Mouse (Mus musculus) MEL (cell line): ENCODE data around the gene Znrf4. TPM values are rescaled to one million over a fixed set of nuclear protein-coding genes. Genes with fewer than 3 reads are reported as not detected.

Experiments used
- DNase-seq: peaks from one replicate; pipeline ENCODE4 v3.0.0; 2011; ENCODE audit warnings: low read depth, low spot score
- H3K27ac ChIP-seq: 2 replicates; pipeline ENCODE4 v1.5.1; 2012; ENCODE audit warnings: low read depth, mild to moderate bottlenecking, control low read depth, low read length, moderate library complexity; ENCODE audit not compliant: control insufficient read depth
- H3K27me3 ChIP-seq, 2 experiments: fragments of 150-350 bp in 1 of 2; sonication (generic) in 1 of 2; 2 replicates each; pipeline ENCODE4 v1.6.1; 2012; ENCODE audit warnings: low read length in 2 of 2, mild to moderate bottlenecking in 2 of 2, improper control_type of control experiment in 1 of 2, moderate library complexity in 1 of 2; ENCODE audit not compliant: insufficient read depth in 2 of 2, control insufficient read depth in 1 of 2
- H3K36me3 ChIP-seq, 2 experiments: 2 replicates each; pipeline ENCODE4 v1.6.1; 2012 to 2014; ENCODE audit warnings: low read length in 2 of 2, improper control_type of control experiment in 1 of 2, inconsistent platforms in 1 of 2, mild to moderate bottlenecking in 1 of 2; ENCODE audit not compliant: insufficient read depth in 2 of 2, control insufficient read depth in 1 of 2
- H3K4me1 ChIP-seq, 2 experiments: fragments of 150-350 bp in 1 of 2; sonication (generic) in 1 of 2; 2 replicates each; pipeline ENCODE4 v1.6.1; 2012; ENCODE audit warnings: low read length in 2 of 2, improper control_type of control experiment in 1 of 2, mild to moderate bottlenecking in 1 of 2; ENCODE audit not compliant: insufficient read depth in 2 of 2, control insufficient read depth in 1 of 2
- H3K4me3 ChIP-seq, 2 experiments: fragments of 150-350 bp in 1 of 2; sonication (generic) in 1 of 2; 2 replicates each; pipeline ENCODE4 v1.5.1; 2012; ENCODE audit warnings: low read depth in 2 of 2, low read length in 2 of 2, mild to moderate bottlenecking in 2 of 2, moderate library complexity in 2 of 2, control low read depth in 1 of 2, improper control_type of control experiment in 1 of 2; ENCODE audit not compliant: control insufficient read depth in 1 of 2, insufficient read depth in 1 of 2
- H3K79me2 ChIP-seq: 2 replicates; pipeline ENCODE4 v1.6.1; 2012; ENCODE audit warnings: mild to moderate bottlenecking, low read length, moderate library complexity; ENCODE audit not compliant: control insufficient read depth, poor library complexity, insufficient read depth
- H3K9ac ChIP-seq: 2 replicates; pipeline ENCODE4 v1.6.1; 2012; ENCODE audit warnings: low read depth, mild to moderate bottlenecking, control low read depth, low read length, moderate library complexity; ENCODE audit not compliant: control insufficient read depth, poor library complexity, severe bottlenecking
- H3K9me3 ChIP-seq: fragments of 150-350 bp; sonication (generic); replicated peaks from 2 replicates; pipeline ENCODE4 v1.6.1; 2012; ENCODE audit warnings: mild to moderate bottlenecking, low read length, improper control_type of control experiment, moderate library complexity; ENCODE audit not compliant: insufficient read depth
- BHLHE40 ChIP-seq: IDR thresholded peaks from 2 replicates; pipeline ENCODE4 v1.6.1; 2012; ENCODE audit warnings: low read depth, mild to moderate bottlenecking, inconsistent platforms, low read length, improper control_type of control experiment, borderline replicate concordance
- CHD1 ChIP-seq: IDR thresholded peaks from 2 replicates; pipeline ENCODE4 v1.6.1; 2012; ENCODE audit warnings: low read depth, mild to moderate bottlenecking, inconsistent platforms, low read length, improper control_type of control experiment
- CHD2 ChIP-seq: IDR thresholded peaks from 2 replicates; pipeline ENCODE4 v1.6.1; 2011; ENCODE audit warnings: low read length, improper control_type of control experiment
- E2F4 ChIP-seq: IDR thresholded peaks from 2 replicates; pipeline ENCODE4 v1.6.1; 2011; ENCODE audit warnings: low read depth, low read length, improper control_type of control experiment, borderline replicate concordance
- ELF1 ChIP-seq: IDR thresholded peaks from 2 replicates; pipeline ENCODE4 v1.6.1; 2014; ENCODE audit warnings: low read depth, mild to moderate bottlenecking, inconsistent platforms, low read length, improper control_type of control experiment, moderate library complexity
- EP300 ChIP-seq, 2 experiments: IDR thresholded peaks; 2 replicates each; pipeline ENCODE4 v1.6.1; 2011; ENCODE audit warnings: improper control_type of control experiment in 2 of 2, low read length in 2 of 2, low read depth in 1 of 2, mild to moderate bottlenecking in 1 of 2
- GABPA ChIP-seq: IDR thresholded peaks from 2 replicates; pipeline ENCODE4 v1.6.1; 2012; ENCODE audit warnings: low read depth, mild to moderate bottlenecking, inconsistent platforms, low read length, improper control_type of control experiment, moderate library complexity
- MAX ChIP-seq: IDR thresholded peaks from 2 replicates; pipeline ENCODE4 v1.6.1; 2011; ENCODE audit warnings: low read length, improper control_type of control experiment
- MAZ ChIP-seq: IDR thresholded peaks from 2 replicates; pipeline ENCODE4 v1.6.1; 2012; ENCODE audit warnings: low read depth, mild to moderate bottlenecking, inconsistent platforms, low read length, improper control_type of control experiment
- MEF2A ChIP-seq: IDR thresholded peaks from 2 replicates; pipeline ENCODE4 v1.6.1; 2014; ENCODE audit warnings: low read depth, mild to moderate bottlenecking, inconsistent platforms, low read length, improper control_type of control experiment; ENCODE audit not compliant: poor library complexity, insufficient replicate concordance, severe bottlenecking; ENCODE audit errors: extremely low read depth
- MYB ChIP-seq: IDR thresholded peaks from 2 replicates; pipeline ENCODE4 v1.6.1; 2011; ENCODE audit warnings: mild to moderate bottlenecking, low read depth, low read length, improper control_type of control experiment
- MYC ChIP-seq: IDR thresholded peaks from 2 replicates; pipeline ENCODE4 v1.6.1; 2011; ENCODE audit warnings: low read depth, mild to moderate bottlenecking, low read length, improper control_type of control experiment, moderate library complexity
- NRF1 ChIP-seq: IDR thresholded peaks from 2 replicates; pipeline ENCODE4 v1.6.1; 2014; ENCODE audit warnings: low read depth, mild to moderate bottlenecking, inconsistent platforms, low read length, improper control_type of control experiment, moderate library complexity; ENCODE audit not compliant: poor library complexity, insufficient read depth, severe bottlenecking
- POLR2A ChIP-seq, 2 experiments: IDR thresholded peaks; 2 replicates each; pipeline ENCODE4 v1.6.1; 2011 to 2012; ENCODE audit warnings: low read length in 2 of 2, mild to moderate bottlenecking in 2 of 2, control low read depth in 1 of 2, improper control_type of control experiment in 1 of 2, low read depth in 1 of 2, moderate library complexity in 1 of 2; ENCODE audit not compliant: control insufficient read depth in 1 of 2, insufficient read depth in 1 of 2, poor library complexity in 1 of 2
- RCOR1 ChIP-seq: IDR thresholded peaks from 2 replicates; pipeline ENCODE4 v1.6.1; 2012; ENCODE audit warnings: low read depth, mild to moderate bottlenecking, inconsistent platforms, low read length, improper control_type of control experiment
- SIN3A ChIP-seq: IDR thresholded peaks from 2 replicates; pipeline ENCODE4 v1.6.1; 2012; ENCODE audit warnings: low read length, improper control_type of control experiment, inconsistent platforms
- SMC3 ChIP-seq: IDR thresholded peaks from 2 replicates; pipeline ENCODE4 v1.6.1; 2011; ENCODE audit warnings: low read depth, low read length, improper control_type of control experiment
- TBP ChIP-seq: IDR thresholded peaks from 2 replicates; pipeline ENCODE4 v1.8.0; 2011; ENCODE audit warnings: low read depth, low read length, improper control_type of control experiment
- TCF12 ChIP-seq: IDR thresholded peaks from 2 replicates; pipeline ENCODE4 v1.6.1; 2014; ENCODE audit warnings: low read depth, mild to moderate bottlenecking, inconsistent platforms, low read length, improper control_type of control experiment, moderate library complexity
- UBTF ChIP-seq: IDR thresholded peaks from 2 replicates; pipeline ENCODE4 v1.6.1; 2012; ENCODE audit warnings: low read depth, mild to moderate bottlenecking, inconsistent platforms, low read length, improper control_type of control experiment, moderate library complexity, borderline replicate concordance; ENCODE audit not compliant: insufficient read depth
- ZMIZ1 ChIP-seq: IDR thresholded peaks from 2 replicates; pipeline ENCODE4 v1.6.1; 2012; ENCODE audit warnings: low read depth, mild to moderate bottlenecking, inconsistent platforms, low read length, improper control_type of control experiment, moderate library complexity
- ZNF384 ChIP-seq: IDR thresholded peaks from 2 replicates; pipeline ENCODE4 v1.6.1; 2012; ENCODE audit warnings: low read depth, mild to moderate bottlenecking, inconsistent platforms, low read length, improper control_type of control experiment
- polyA plus RNA-seq, 2 experiments: library from polyadenylated mRNA; stranded (reverse) in 1 of 2; unstranded in 1 of 2; fragments of >175 nt in 1 of 2; fragments of >200 nt in 1 of 2; gene quantifications; 2 replicates each; pipeline versions ENCODE4 v1.2.1 to v1.2.4; 2012; ENCODE audit warnings: low replicate concordance in 2 of 2, low read depth in 1 of 2; ENCODE audit not compliant: insufficient read length in 2 of 2, insufficient read depth in 1 of 2, missing spikeins in 1 of 2
- total RNA-seq: library from RNA; depleted of rRNA; stranded (reverse); fragments of 300-350 nt; gene quantifications from 2 replicates; pipeline ENCODE4 v1.2.3, GENCODE M21; 2012

The Znrf4 gene
- total and polyA plus RNA-seq, 3 experiments = not detected

DNA sequence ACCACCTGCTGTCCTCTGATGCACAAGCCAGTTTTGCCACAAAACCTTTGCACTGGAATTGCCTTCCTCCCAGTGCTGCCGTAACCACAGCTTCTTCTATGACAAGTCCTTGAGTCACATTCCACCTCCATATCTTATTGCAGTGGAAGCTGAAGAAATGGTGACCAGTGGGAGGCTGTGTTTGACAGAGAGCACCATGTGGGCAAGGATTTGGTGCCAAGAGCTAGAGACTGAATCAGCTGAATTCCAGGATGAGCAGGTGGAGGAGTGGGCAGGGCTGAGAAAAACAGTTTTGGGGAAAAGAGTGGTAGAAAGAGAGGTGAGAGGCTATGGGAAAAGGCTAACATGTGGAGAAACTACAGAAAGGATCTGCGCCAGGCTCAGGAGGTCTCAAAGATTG is 18.4 kb downstream of the Znrf4 start:
- Histone ChIP-seq H3K27me3 (peaks cover 0 to 7% of the 10 kb centered on the region in 2 experiments; a peak in 2 of 4 replicates), H3K9ac (no peak overlapping the region), H3K9me3 (no peaks in the 10 kb centered on the region), H3K4me3 (no peak overlapping the region), H3K79me2 (no peaks in the 10 kb centered on the region), H3K36me3 (no peaks in the 10 kb centered on the region), H3K27ac (no peak overlapping the region), H3K4me1 (no peaks in the 10 kb centered on the region)
- DNase-seq = no peak
- TF ChIP-seq MAX (no peak), TBP (no peak), SMC3 (no peak), BHLHE40 (no peak), MAZ (no peak), EP300 (IDR thresholded peaks at IDR 0.05; ENCODE audit: low read depth in 1 of 2, low read length in 2 of 2) (no peak), ELF1 (no peak), CHD1 (no peak)

DNA sequence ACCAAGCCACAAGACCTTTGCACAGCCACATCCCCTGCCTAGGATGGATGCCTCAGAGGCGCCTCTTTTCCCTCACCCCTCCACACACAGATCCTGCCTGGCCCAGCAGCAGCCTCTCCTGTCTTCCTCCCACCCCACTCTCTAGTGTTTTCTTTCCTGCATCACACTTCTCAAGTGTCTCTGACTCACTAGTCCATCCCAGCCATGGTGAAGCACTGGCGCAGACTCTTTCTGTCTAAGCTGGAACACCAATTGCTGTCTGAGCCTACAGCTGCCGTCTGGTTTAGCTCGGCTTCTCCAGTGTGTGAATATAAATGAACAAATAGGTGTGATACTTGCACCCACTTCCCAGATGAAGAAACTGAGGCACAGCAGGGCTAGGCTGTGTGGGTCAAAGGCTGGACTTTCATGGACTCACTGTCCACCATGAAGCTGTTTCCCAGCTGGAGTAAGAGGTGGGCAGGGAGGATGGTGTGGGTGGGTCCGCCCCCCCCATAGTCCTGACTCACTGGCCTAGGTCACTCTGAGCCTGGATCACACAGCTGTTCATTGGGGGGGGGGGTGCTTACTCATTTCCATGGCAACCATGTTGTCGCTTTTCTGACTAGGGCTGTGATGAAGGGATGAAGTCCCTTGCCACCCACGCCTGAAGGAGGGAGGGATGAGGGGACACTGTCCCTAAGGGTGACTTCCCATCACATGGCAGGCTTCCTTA is 21.6 kb downstream of the Znrf4 start:
- TF ChIP-seq ZNF384 = no peak
- TF ChIP-seq NRF1 = no peak
- no peak for TF ChIP-seq MYB
- no peak for TF ChIP-seq POLR2A (IDR thresholded peaks at IDR 0.05; ENCODE audit: control insufficient read depth in 1 of 2, insufficient read depth in 1 of 2, low read depth in 1 of 2, low read length in 2 of 2, poor library complexity in 1 of 2)
- TF ChIP-seq BHLHE40 = no peak
- Histone ChIP-seq H3K9ac (no peak overlapping the region), H3K27ac (no peak overlapping the region), H3K79me2 (no peaks in the 10 kb centered on the region), H3K36me3 (no peaks in the 10 kb centered on the region), H3K9me3 (no peaks in the 10 kb centered on the region), H3K4me1 (no peaks in the 10 kb centered on the region), H3K27me3 (no peaks in the 10 kb centered on the region), H3K4me3 (no peak overlapping the region)
- DNase-seq = no peak

DNA sequence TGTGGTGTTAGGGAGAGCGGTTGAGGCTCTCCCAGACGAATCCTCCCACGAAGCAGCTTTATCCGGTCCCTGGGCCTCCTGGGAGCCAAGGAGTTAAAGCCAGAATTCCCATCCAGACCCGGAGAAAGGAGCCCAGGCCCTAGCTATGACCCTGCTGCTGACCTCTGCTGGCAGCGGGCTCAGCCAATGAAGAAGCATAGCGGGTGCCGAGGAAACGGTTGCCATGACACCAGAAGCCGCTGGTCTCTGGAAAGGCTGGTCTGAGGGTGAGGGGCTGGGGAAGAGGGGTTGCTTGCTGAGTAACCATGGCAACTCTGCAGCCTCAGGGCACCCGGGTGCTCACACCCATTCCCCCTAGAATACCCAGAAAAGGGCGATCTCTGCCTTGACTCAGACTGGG is 24.2 kb downstream of the Znrf4 start:
- H3K79me2 ChIP-seq = no peaks in the 10 kb centered on the region
- H3K27me3 ChIP-seq = no peaks in the 10 kb centered on the region
- H3K9ac ChIP-seq = no peak overlapping the region
- H3K9me3 ChIP-seq = no peaks in the 10 kb centered on the region
- H3K36me3 ChIP-seq = no peaks in the 10 kb centered on the region
- H3K4me3 ChIP-seq = no peak overlapping the region
- no peak overlapping the region for H3K27ac ChIP-seq
- TF ChIP-seq MYC (no peak), POLR2A (IDR thresholded peaks at IDR 0.05; ENCODE audit: control insufficient read depth in 1 of 2, insufficient read depth in 1 of 2, low read depth in 1 of 2, low read length in 2 of 2, poor library complexity in 1 of 2) (no peak), ZNF384 (no peak), UBTF (no peak), TCF12 (no peak), SIN3A (no peak), ELF1 (no peak), E2F4 (no peak), TBP (no peak), GABPA (no peak), CHD1 (no peak), EP300 (IDR thresholded peaks at IDR 0.05; ENCODE audit: low read depth in 1 of 2, low read length in 2 of 2) (no peak), RCOR1 (no peak), CHD2 (no peak), NRF1 (no peak), MEF2A (no peak), ZMIZ1 (no peak), MAX (no peak)
- TF ChIP-seq, all 39 proteins: peak for 0
- DNase-seq = no peak
- H3K4me1 ChIP-seq = no peaks in the 10 kb centered on the region
